Mouse (Mus musculus): ENCODE measurements around the gene Dcbld1. TPM values are rescaled to one million over a fixed set of nuclear protein-coding genes. Genes with fewer than 3 reads are reported as not detected.

Dcbld1 gene
- polyA plus RNA-seq, 1 experiment from 2014 or later, result 20.7 TPM

GRCm38 (mm10) chr10:52235461-52235860, 2.0 kb downstream of the Dcbld1 start:
- H3K4me3 ChIP-seq, result no peak overlapping the region
- 85% methylated on average over 5 of the region's 5 CpGs for WGBS
- peaks cover 9% of the 10 kb centered on the region; the same call in 1 of the 2 replicates for H3K36me3 ChIP-seq
- peaks cover 27% of the 10 kb centered on the region for H3K4me1 ChIP-seq
- H3K9me3 ChIP-seq (replicated peaks), result no peaks in the 10 kb centered on the region; the same call in 1 of the 2 replicates
- DNase-seq (ENCODE audit: low spot score), result no peak
- H3K27ac ChIP-seq (replicated peaks), result no peak overlapping the region
- peaks cover 13% of the 10 kb centered on the region; the same call in 1 of the 2 replicates for H3K27me3 ChIP-seq (ENCODE audit: low read depth, poor library complexity, severe bottlenecking)

GRCm38 (mm10) chr10:52242015-52242414, 8.6 kb downstream of the Dcbld1 start:
- Histone ChIP-seq H3K36me3 (0 out of 2 replicates have a peak, but pooled peaks cover 3% of the 10 kb centered on the region), H3K27ac (replicated peaks) (no peak overlapping the region), H3K27me3 (ENCODE audit: low read depth, poor library complexity, severe bottlenecking) (no peaks in the 10 kb centered on the region), H3K4me3 (no peak overlapping the region), H3K9me3 (replicated peaks) (no peaks in the 10 kb centered on the region; the same call in 1 of the 2 replicates), H3K4me1 (no peaks in the 10 kb centered on the region)
- 89% methylated on average over 5 of the region's 5 CpGs for WGBS
- no peak for DNase-seq (ENCODE audit: low spot score)

- Histone ChIP-seq H3K9me3 (replicated peaks) (no peaks in the 10 kb centered on the region; the same call in 1 of the 2 replicates), H3K4me1 (no peaks in the 10 kb centered on the region), H3K36me3 (0 out of 2 replicates have a peak, but pooled peaks cover 3% of the 10 kb centered on the region), H3K4me3 (no peak overlapping the region), H3K27ac (replicated peaks) (no peak overlapping the region), H3K27me3 (ENCODE audit: low read depth, poor library complexity, severe bottlenecking) (no peaks in the 10 kb centered on the region)
- DNase-seq (ENCODE audit: low spot score), result no peak
- 75% methylated on average over 7 of the region's 7 CpGs for WGBS
These were observed 9.4 kb downstream of the Dcbld1 start for GRCm38 (mm10) chr10:52242680-52243323.

- Histone ChIP-seq H3K36me3 (no peaks in the 10 kb centered on the region), H3K27me3 (ENCODE audit: low read depth, poor library complexity, severe bottlenecking) (no peaks in the 10 kb centered on the region), H3K4me1 (no peaks in the 10 kb centered on the region), H3K27ac (replicated peaks) (no peak overlapping the region), H3K4me3 (no peak overlapping the region), H3K9me3 (replicated peaks) (no peaks in the 10 kb centered on the region)
- WGBS, result 48% methylated on average over 3 of the region's 3 CpGs
- DNase-seq (ENCODE audit: low spot score), result no peak
These were observed 12.8 kb downstream of the Dcbld1 start for GRCm38 (mm10) chr10:52246207-52246606.

- WGBS, result 80% methylated on average over 1 of the region's 1 CpGs
- Histone ChIP-seq H3K4me3 (no peak overlapping the region), H3K27ac (replicated peaks) (no peak overlapping the region), H3K36me3 (no peaks in the 10 kb centered on the region), H3K27me3 (ENCODE audit: low read depth, poor library complexity, severe bottlenecking) (no peaks in the 10 kb centered on the region), H3K9me3 (replicated peaks) (no peaks in the 10 kb centered on the region), H3K4me1 (no peaks in the 10 kb centered on the region)
- DNase-seq (ENCODE audit: low spot score), result no peak
These were observed 18.8 kb downstream of the Dcbld1 start for GRCm38 (mm10) chr10:52252240-52252639.

- WGBS, result 92% methylated on average over 11 of the region's 11 CpGs
- DNase-seq (ENCODE audit: low spot score), result no peak
- Histone ChIP-seq H3K4me1 (peaks cover 7% of the 10 kb centered on the region; the same call in 1 of the 2 replicates), H3K27ac (replicated peaks) (no peak overlapping the region), H3K9me3 (replicated peaks) (no peaks in the 10 kb centered on the region), H3K36me3 (no peaks in the 10 kb centered on the region), H3K27me3 (ENCODE audit: low read depth, poor library complexity, severe bottlenecking) (no peaks in the 10 kb centered on the region), H3K4me3 (no peak overlapping the region)
These were observed 20.0 kb downstream of the Dcbld1 start for GRCm38 (mm10) chr10:52253426-52253825.

GRCm38 (mm10) chr10:52257768-52258167, 24.3 kb downstream of the Dcbld1 start:
- Histone ChIP-seq H3K9me3 (replicated peaks) (no peaks in the 10 kb centered on the region), H3K27me3 (ENCODE audit: low read depth, poor library complexity, severe bottlenecking) (no peaks in the 10 kb centered on the region)

GRCm38 (mm10) chr10:52258180-52258948, 24.9 kb downstream of the Dcbld1 start:
- DNase-seq (ENCODE audit: low spot score), result no peak

More at GRCm38 (mm10) chr10:52257768-52258167, 24.3 kb downstream of the Dcbld1 start:
- DNase-seq (ENCODE audit: low spot score), result no peak
- Histone ChIP-seq H3K4me3 (no peak overlapping the region), H3K4me1 (peaks cover 9% of the 10 kb centered on the region; the same call in 1 of the 2 replicates), H3K36me3 (peaks cover 8% of the 10 kb centered on the region), H3K27ac (replicated peaks) (no peak overlapping the region)
- WGBS, result 73% methylated on average over 2 of the region's 2 CpGs

GRCm38 (mm10) chr10:52260209-52260608, 26.8 kb downstream of the Dcbld1 start:
- no peak overlapping the region for H3K4me3 ChIP-seq
- H3K4me1 ChIP-seq, result peaks cover 9% of the 10 kb centered on the region; the same call in 1 of the 2 replicates
- H3K36me3 ChIP-seq, result peaks cover 22% of the 10 kb centered on the region
- H3K27ac ChIP-seq (replicated peaks), result no peak overlapping the region
- no peaks in the 10 kb centered on the region for H3K27me3 ChIP-seq (ENCODE audit: low read depth, poor library complexity, severe bottlenecking)
- H3K9me3 ChIP-seq (replicated peaks), result no peaks in the 10 kb centered on the region
- no peak for DNase-seq (ENCODE audit: low spot score)
- 90% methylated on average over 4 of the region's 4 CpGs for WGBS

More at GRCm38 (mm10) chr10:52258180-52258948, 24.9 kb downstream of the Dcbld1 start:
- H3K27ac ChIP-seq (replicated peaks), result no peak overlapping the region
- 66% methylated on average over 13 of the region's 13 CpGs for WGBS
- H3K4me1 ChIP-seq, result peaks cover 9% of the 10 kb centered on the region; the same call in 1 of the 2 replicates
- no peaks in the 10 kb centered on the region for H3K27me3 ChIP-seq (ENCODE audit: low read depth, poor library complexity, severe bottlenecking)
- peaks cover 8% of the 10 kb centered on the region for H3K36me3 ChIP-seq
- H3K9me3 ChIP-seq (replicated peaks), result no peaks in the 10 kb centered on the region
- H3K4me3 ChIP-seq, result no peak overlapping the region

- no peaks in the 10 kb centered on the region for H3K4me1 ChIP-seq
- DNase-seq (ENCODE audit: low spot score), result no peak
- H3K4me3 ChIP-seq, result no peak overlapping the region
- H3K27me3 ChIP-seq (ENCODE audit: low read depth, poor library complexity, severe bottlenecking), result no peaks in the 10 kb centered on the region
- H3K27ac ChIP-seq (replicated peaks), result no peak overlapping the region
- no peaks in the 10 kb centered on the region for H3K9me3 ChIP-seq (replicated peaks)
- peaks cover 25% of the 10 kb centered on the region for H3K36me3 ChIP-seq
- WGBS, result 92% methylated on average over 5 of the region's 5 CpGs
These were observed 30.7 kb downstream of the Dcbld1 start for GRCm38 (mm10) chr10:52264162-52264561.

- Histone ChIP-seq H3K27ac (replicated peaks) (no peak overlapping the region), H3K27me3 (ENCODE audit: low read depth, poor library complexity, severe bottlenecking) (no peaks in the 10 kb centered on the region), H3K4me1 (peaks cover 15% of the 10 kb centered on the region), H3K9me3 (replicated peaks) (no peaks in the 10 kb centered on the region), H3K4me3 (no peak overlapping the region), H3K36me3 (peaks cover 15% of the 10 kb centered on the region)
- 92% methylated on average over 5 of the region's 5 CpGs for whole genome bisulfite sequencing
- DNase-seq (ENCODE audit: low spot score), result no peak
These were observed 35.5 kb downstream of the Dcbld1 start for GRCm38 (mm10) chr10:52268879-52269278.

- H3K9me3 ChIP-seq (replicated peaks), result no peaks in the 10 kb centered on the region
- 87% methylated on average over 5 of the region's 5 CpGs for WGBS
- H3K4me3 ChIP-seq, result no peak overlapping the region
- no peaks in the 10 kb centered on the region for H3K36me3 ChIP-seq
- peaks cover 30% of the 10 kb centered on the region for H3K4me1 ChIP-seq
- no peak for DNase-seq (ENCODE audit: low spot score)
- no peak overlapping the region for H3K27ac ChIP-seq (replicated peaks)
- no peaks in the 10 kb centered on the region for H3K27me3 ChIP-seq (ENCODE audit: low read depth, poor library complexity, severe bottlenecking)
These were observed 38.0 kb downstream of the Dcbld1 start for GRCm38 (mm10) chr10:52271385-52271784.

- H3K36me3 ChIP-seq, result no peaks in the 10 kb centered on the region
- peaks cover 30% of the 10 kb centered on the region for H3K4me1 ChIP-seq
- no peak overlapping the region for H3K4me3 ChIP-seq
- H3K9me3 ChIP-seq (replicated peaks), result no peaks in the 10 kb centered on the region
- WGBS, result 68% methylated on average over 2 of the region's 2 CpGs
- H3K27me3 ChIP-seq (ENCODE audit: low read depth, poor library complexity, severe bottlenecking), result no peaks in the 10 kb centered on the region
- DNase-seq (ENCODE audit: low spot score), result no peak
- H3K27ac ChIP-seq (replicated peaks), result no peak overlapping the region
These were observed 39.6 kb downstream of the Dcbld1 start for GRCm38 (mm10) chr10:52273012-52273411.
